Comparison of ENCODE assay signal across 8 mouse cellular contexts in the genomic region with DNA sequence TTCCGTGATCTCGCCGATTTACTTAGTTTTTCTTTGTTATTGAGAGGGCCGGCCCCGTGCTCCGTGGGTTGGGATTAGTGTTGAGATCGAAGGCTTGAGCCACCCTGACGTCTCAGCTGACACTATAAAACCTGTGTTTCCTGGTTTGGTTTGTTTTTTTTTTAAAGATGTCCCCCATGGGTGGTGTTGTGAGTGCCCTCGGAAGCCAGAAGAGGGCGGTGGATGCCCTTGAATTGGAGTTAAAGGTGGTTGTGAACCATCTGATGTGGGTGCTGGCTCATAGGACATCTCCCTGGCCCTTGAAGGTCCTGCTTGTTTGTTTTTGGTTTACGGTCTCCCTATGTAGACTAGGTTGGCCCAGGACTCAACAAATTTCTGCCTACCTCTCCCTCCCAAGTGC. TPM values are rescaled to one million over a fixed set of nuclear protein-coding genes. Genes with fewer than 3 reads are reported as not detected.
DNase-seq lines count a peak whose midpoint lies in the region; ATAC-seq and TF ChIP-seq lines count a peak whose summit lies in the region.

No protein-coding gene starts in this region.

- ATAC-seq in hindbrain, embryonic 13.5 days (ENCODE audit: low FRiP score), result no peak
- no peak for ATAC-seq in midbrain, embryonic 14.5 days (ENCODE audit: low FRiP score, low TSS enrichment)
- ATAC-seq in inflammation-experienced regulatory T-cells, adult 6 months, result no peak

- 0 out of 2 replicates have a peak, but pooled peaks have one; percentile 5 for TF ChIP-seq CTCF in liver, adult 2 months (IDR thresholded peaks at IDR 0.05; ENCODE audit: low read depth, low read length)
- peak; percentile 44; the same call in 1 of the 2 replicates for TF ChIP-seq CTCF in bone marrow, adult 2 months (IDR thresholded peaks at IDR 0.05; ENCODE audit: control insufficient read depth, insufficient read depth, low read length)

- no peaks in the 10 kb centered on the region for H3K9me3 ChIP-seq in hindbrain, embryonic 13.5 days
- H3K9me3 ChIP-seq in midbrain, embryonic 14.5 days (ENCODE audit: control insufficient read depth, low read length), result no peaks in the 10 kb centered on the region

- peak overlapping the region; percentile 82 for H3K4me2 ChIP-seq in hindbrain, embryonic 13.5 days
- peak overlapping the region; percentile 92 for H3K4me2 ChIP-seq in midbrain, embryonic 14.5 days (ENCODE audit: low read length)

- peak overlapping the region; percentile 76 for H3K4me3 ChIP-seq in liver, adult 2 months (ENCODE audit: insufficient read depth, low read depth, low read length)
- peak overlapping the region; percentile 100 for H3K4me3 ChIP-seq in bone marrow, adult 2 months (replicated peaks; ENCODE audit: control insufficient read depth, low read depth, low read length)
- H3K4me3 ChIP-seq in hindbrain, embryonic 13.5 days, result peak overlapping the region; percentile 91
- peak overlapping the region; percentile 96 for H3K4me3 ChIP-seq in midbrain, embryonic 14.5 days (replicated peaks; ENCODE audit: low read depth, low read length)

- peaks cover 15% of the 10 kb centered on the region for H3K36me3 ChIP-seq in liver, adult 2 months (ENCODE audit: control insufficient read depth, insufficient read depth, low read length)
- peaks cover 64% of the 10 kb centered on the region for H3K36me3 ChIP-seq in hindbrain, embryonic 13.5 days
- peaks cover 55% of the 10 kb centered on the region for H3K36me3 ChIP-seq in midbrain, embryonic 14.5 days (ENCODE audit: control insufficient read depth, insufficient read depth, low read length)

- H3K4me1 ChIP-seq in liver, adult 2 months (ENCODE audit: control insufficient read depth, insufficient read depth, low read length), result peaks cover 5% of the 10 kb centered on the region; the same call in 1 of the 2 replicates
- peaks cover 2% of the 10 kb centered on the region for H3K4me1 ChIP-seq in bone marrow, adult 2 months (ENCODE audit: control insufficient read depth, insufficient read depth, low read length)
- H3K4me1 ChIP-seq in hindbrain, embryonic 13.5 days (replicated peaks), result peaks cover 26% of the 10 kb centered on the region
- H3K4me1 ChIP-seq in midbrain, embryonic 14.5 days (ENCODE audit: control insufficient read depth, insufficient read depth, low read length), result peaks cover 15% of the 10 kb centered on the region

- no peaks in the 10 kb centered on the region for H3K27me3 ChIP-seq in liver, adult 2 months (ENCODE audit: control insufficient read depth, insufficient read depth, low read length)
- no peaks in the 10 kb centered on the region for H3K27me3 ChIP-seq in hindbrain, embryonic 13.5 days
- no peaks in the 10 kb centered on the region for H3K27me3 ChIP-seq in midbrain, embryonic 14.5 days (ENCODE audit: control insufficient read depth, insufficient read depth, low read length)

- TF ChIP-seq POLR2A in liver, adult 2 months (IDR thresholded peaks at IDR 0.05; ENCODE audit: extremely low read depth, insufficient read depth, low read length), result no peak
- no peak for TF ChIP-seq POLR2A in bone marrow, adult 2 months (IDR thresholded peaks at IDR 0.05; ENCODE audit: borderline replicate concordance, control insufficient read depth, low read depth, low read length)

- H3K27ac ChIP-seq in liver, adult 2 months (replicated peaks; ENCODE audit: insufficient read depth, low read depth, low read length), result no peak overlapping the region
- peak overlapping the region; percentile 98 for H3K27ac ChIP-seq in bone marrow, adult 2 months (ENCODE audit: control insufficient read depth, insufficient read depth, low read depth, low read length, poor library complexity)
- peak overlapping the region; percentile 94 for H3K27ac ChIP-seq in hindbrain, embryonic 13.5 days
- peak overlapping the region; percentile 91 for H3K27ac ChIP-seq in midbrain, embryonic 14.5 days (replicated peaks; ENCODE audit: low read depth, low read length)

- H3K9ac ChIP-seq in liver, adult 2 months (ENCODE audit: low read depth, low read length), result peak overlapping the region; percentile 69
- H3K9ac ChIP-seq in hindbrain, embryonic 13.5 days, result peak overlapping the region; percentile 88
- H3K9ac ChIP-seq in midbrain, embryonic 14.5 days (replicated peaks; ENCODE audit: low read length), result peak overlapping the region; percentile 79

- peaks cover 6% of the 10 kb centered on the region; the same call in 1 of the 2 replicates for H3K79me2 ChIP-seq in liver, adult 2 months (ENCODE audit: control insufficient read depth, insufficient read depth, low read length)

- 4% methylated on average over 11 of the region's 11 CpGs for WGBS in liver, adult 2 months
- WGBS in bone marrow, adult 2 months, result 8% methylated on average over 11 of the region's 11 CpGs
- 12% methylated on average over 11 of the region's 11 CpGs for WGBS in hindbrain, embryonic 13.5 days
- 14% methylated on average over 11 of the region's 11 CpGs for WGBS in midbrain, embryonic 14.5 days

- DNase-seq in liver, adult 2 months (ENCODE audit: extremely low read depth, low read depth, low spot score), result no peak
- DNase-seq in liver, result no peak
- peak; percentile 8 for DNase-seq in midbrain, embryonic 14.5 days
- DNase-seq in layer of hippocampus, adult 9-11 months, result no peak
- no peak for DNase-seq in right cerebral cortex, postnatal 10 days (ENCODE audit: low spot score in 2 of 2)

RNA-seq across cellular contexts. Expression of gene Banf1, which starts 0.5 kb away (rescaled TPM):
- 20.2 and 21.5 TPM in 2 replicates for total RNA-seq in liver, adult 2 months (2014; rRNA removed)
- 68.5 and 71.2 TPM in 2 replicates for polyA plus RNA-seq in liver, adult 2 months (2012; rRNA removed)
- 117 and 121 TPM in 2 replicates for polyA plus RNA-seq in bone marrow, adult 2 months (2011; ENCODE audit: insufficient read depth, insufficient read length, low replicate concordance, missing spikeins)
- polyA plus RNA-seq in hindbrain, embryonic 13.5 days (2015; fragmentation: Nextera tagmentation; extraction: Ambion mirVana), result 330 and 334 TPM in 2 replicates
- 330 and 375 TPM in 2 replicates for polyA plus RNA-seq in midbrain, embryonic 14.5 days (2014; fragmentation: Nextera tagmentation; extraction: Ambion mirVana)
- 100 to 1,000 TPM; 233 to 353 (median 259) TPM for polyA plus RNA-seq in inflammation-experienced regulatory T-cells, adult 6 months (2017; shearing (Covaris generic))

RNA-seq across cellular contexts. Expression of gene Eif1ad, which starts 0.9 kb away (rescaled TPM):
- 12.7 and 14.0 TPM in 2 replicates for total RNA-seq in liver, adult 2 months (2014; rRNA removed)
- 23.9 and 25.9 TPM in 2 replicates for polyA plus RNA-seq in liver, adult 2 months (2012; rRNA removed)
- polyA plus RNA-seq in bone marrow, adult 2 months (2011; ENCODE audit: insufficient read depth, insufficient read length, low replicate concordance, missing spikeins), result 26.5 and 37.8 TPM in 2 replicates
- 53.3 and 56.4 TPM in 2 replicates for polyA plus RNA-seq in hindbrain, embryonic 13.5 days (2015; fragmentation: Nextera tagmentation; extraction: Ambion mirVana)
- polyA plus RNA-seq in midbrain, embryonic 14.5 days (2014; fragmentation: Nextera tagmentation; extraction: Ambion mirVana), result 36.4 and 36.6 TPM in 2 replicates
- polyA plus RNA-seq in inflammation-experienced regulatory T-cells, adult 6 months (2017; shearing (Covaris generic)), result 10 to 100 TPM; 45.7 to 58.4 (median 53.4) TPM

RNA-seq across cellular contexts. Expression of gene Cst6, which starts 18.1 kb away (rescaled TPM):
- not detected in 2 replicates for total RNA-seq in liver, adult 2 months (2014; rRNA removed)
- polyA plus RNA-seq in liver, adult 2 months (2012; rRNA removed), result not detected in 2 replicates
- polyA plus RNA-seq in bone marrow, adult 2 months (2011; ENCODE audit: insufficient read depth, insufficient read length, low replicate concordance, missing spikeins), result not detected in 2 replicates
- polyA plus RNA-seq in hindbrain, embryonic 13.5 days (2015; fragmentation: Nextera tagmentation; extraction: Ambion mirVana), result 5.4 and 6.3 TPM in 2 replicates
- polyA plus RNA-seq in midbrain, embryonic 14.5 days (2014; fragmentation: Nextera tagmentation; extraction: Ambion mirVana), result 7.7 and 8.4 TPM in 2 replicates
- polyA plus RNA-seq in inflammation-experienced regulatory T-cells, adult 6 months (2017; shearing (Covaris generic)), result 10 to 100 TPM in 1 of 3 experiments, 1 to 10 TPM in 2; 3.1 to 11.4 (median 5.6) TPM

RNA-seq across cellular contexts. Expression of gene Sart1, which starts 21.0 kb away (rescaled TPM):
- 17.5 and 23.2 TPM in 2 replicates for total RNA-seq in liver, adult 2 months (2014; rRNA removed)
- 8.3 TPM in 2 replicates for polyA plus RNA-seq in liver, adult 2 months (2012; rRNA removed)
- 161 and 213 TPM in 2 replicates for polyA plus RNA-seq in bone marrow, adult 2 months (2011; ENCODE audit: insufficient read depth, insufficient read length, low replicate concordance, missing spikeins)
- 72.1 and 73.0 TPM in 2 replicates for polyA plus RNA-seq in hindbrain, embryonic 13.5 days (2015; fragmentation: Nextera tagmentation; extraction: Ambion mirVana)
- 57.1 and 61.1 TPM in 2 replicates for polyA plus RNA-seq in midbrain, embryonic 14.5 days (2014; fragmentation: Nextera tagmentation; extraction: Ambion mirVana)
- polyA plus RNA-seq in inflammation-experienced regulatory T-cells, adult 6 months (2017; shearing (Covaris generic)), result 10 to 100 TPM; 20.3 to 38.4 (median 27.8) TPM

RNA-seq across cellular contexts. Expression of gene Catsper1, which starts 31.9 kb away (rescaled TPM):
- total RNA-seq in liver, adult 2 months (2014; rRNA removed), result not detected in 2 replicates
- polyA plus RNA-seq in liver, adult 2 months (2012; rRNA removed), result 0.05 TPM in 1 of 2 replicates, not detected in the other
- not detected in 2 replicates for polyA plus RNA-seq in bone marrow, adult 2 months (2011; ENCODE audit: insufficient read depth, insufficient read length, low replicate concordance, missing spikeins)
- not detected in 2 replicates for polyA plus RNA-seq in hindbrain, embryonic 13.5 days (2015; fragmentation: Nextera tagmentation; extraction: Ambion mirVana)
- polyA plus RNA-seq in midbrain, embryonic 14.5 days (2014; fragmentation: Nextera tagmentation; extraction: Ambion mirVana), result not detected in 2 replicates
- polyA plus RNA-seq in inflammation-experienced regulatory T-cells, adult 6 months (2017; shearing (Covaris generic)), result not detected
